Comparison of ENCODE assay signal across 15 mouse cellular contexts in genomic region chr5:110996835-110997539, GRCm38 (mm10).
DNase-seq lines count a peak whose midpoint lies in the region; ATAC-seq and TF ChIP-seq lines count a peak whose summit lies in the region.
"Had no signal": no experiment of that assay in that cellular context is flagged by ENCODE, and none has a peak within 500 bp of the region (broad histone marks: within the 10 kb centered on the region; RNA-seq: fewer than 3 reads in every experiment).

No protein-coding gene starts in this region.

- no peak overlapping the region for H3K9ac ChIP-seq in hindbrain, embryonic 15.5 days
- no peak overlapping the region for H3K9ac ChIP-seq in liver, postnatal 0 days (replicated peaks)

- H3K4me1 ChIP-seq in hindbrain, embryonic 15.5 days (replicated peaks): peaks cover 32% of the 10 kb centered on the region
- peaks cover 9% of the 10 kb centered on the region for H3K4me1 ChIP-seq in hindbrain, embryonic 10.5 days (replicated peaks)
- no peaks in the 10 kb centered on the region for H3K4me1 ChIP-seq in liver, postnatal 0 days (ENCODE audit: insufficient read depth)

- H3K27me3 ChIP-seq in hindbrain, embryonic 15.5 days: no peaks in the 10 kb centered on the region
- no peaks in the 10 kb centered on the region for H3K27me3 ChIP-seq in hindbrain, embryonic 10.5 days (ENCODE audit: insufficient read depth, poor library complexity, severe bottlenecking)
- no peaks in the 10 kb centered on the region for H3K27me3 ChIP-seq in liver, postnatal 0 days (ENCODE audit: insufficient read depth, low read length)

- H3K27ac ChIP-seq in hindbrain, embryonic 15.5 days (replicated peaks): peak overlapping the region; percentile 68
- no peak overlapping the region for H3K27ac ChIP-seq in hindbrain, embryonic 10.5 days
- H3K27ac ChIP-seq in liver, postnatal 0 days (ENCODE audit: low read depth): no peak overlapping the region

- 52% methylated on average over 13 of the region's 13 CpGs for WGBS in hindbrain, embryonic 15.5 days
- WGBS in hindbrain, embryonic 10.5 days: 89% methylated on average over 13 of the region's 13 CpGs
- 79% methylated on average over 13 of the region's 13 CpGs for WGBS in liver, postnatal 0 days (ENCODE audit: insufficient replicate concordance)

- TF ChIP-seq CTCF in liver, postnatal 0 days (IDR thresholded peaks at IDR 0.05; ENCODE audit: low read depth): no peak

- no peak overlapping the region for H3K4me3 ChIP-seq in hindbrain, embryonic 15.5 days
- no peak overlapping the region for H3K4me3 ChIP-seq in hindbrain, embryonic 10.5 days
- H3K4me3 ChIP-seq in liver, postnatal 0 days (ENCODE audit: low read depth, low read length): no peak overlapping the region
- H3K4me3 ChIP-seq: erythroblast, embryonic 14.5 days; megakaryocyte, embryonic 14.5 days had no signal

- no peak for TF ChIP-seq EP300 in liver, postnatal 0 days (IDR thresholded peaks at IDR 0.05; ENCODE audit: low read depth)

- H3K9me3 ChIP-seq in hindbrain, embryonic 15.5 days: no peaks in the 10 kb centered on the region
- no peaks in the 10 kb centered on the region for H3K9me3 ChIP-seq in hindbrain, embryonic 10.5 days
- no peaks in the 10 kb centered on the region for H3K9me3 ChIP-seq in liver, postnatal 0 days (ENCODE audit: low read length)
- H3K9me3 ChIP-seq: megakaryocyte, embryonic 14.5 days had no signal

- intact Hi-C loops in heart, postnatal 25 days (cut with DNase I): no loop called here

- DNase-seq in cerebellum, adult 9-10 months: peak; percentile 36
- no peak for DNase-seq in cerebellum, adult 9-11 months
- no peak for DNase-seq in hindbrain, embryonic 10.5 days (ENCODE audit: low spot score)
- peak; percentile 23 for DNase-seq in right cerebral cortex, postnatal 25 days
- DNase-seq in right cerebral cortex, postnatal 14 days: no peak
- DNase-seq in liver, postnatal 0 days: no peak
- no peak for DNase-seq in heart, postnatal 25 days (ENCODE audit: low spot score)
- DNase-seq: adrenal gland, postnatal 36 days; kidney, postnatal 36 days; lung, adult 18-20 months; thymus, adult 18-20 months had no signal

- ATAC-seq in hindbrain, embryonic 15.5 days (ENCODE audit: low FRiP score, low read depth): peak; percentile 65; the same call in 1 of the 2 replicates
- ATAC-seq in liver, postnatal 0 days: no peak
- ATAC-seq: intestine, embryonic 16.5 days had no signal

- no peaks in the 10 kb centered on the region for H3K36me3 ChIP-seq in hindbrain, embryonic 15.5 days
- no peaks in the 10 kb centered on the region for H3K36me3 ChIP-seq in hindbrain, embryonic 10.5 days
- no peaks in the 10 kb centered on the region for H3K36me3 ChIP-seq in liver, postnatal 0 days (replicated peaks; ENCODE audit: insufficient read depth, low read length)

- H3K4me2 ChIP-seq in hindbrain, embryonic 15.5 days: peak overlapping the region; percentile 20; the same call in 1 of the 2 replicates
- no peak overlapping the region for H3K4me2 ChIP-seq in liver, postnatal 0 days (ENCODE audit: low read depth, low read length)

Comparison
In these comparisons a context has a peak if more than half of its experiments do, and no peak if none do; other contexts are left out.
1. DNase-seq: peak in cerebellum, adult 9-10 months (single experiment) and right cerebral cortex, postnatal 25 days (single experiment); none in cerebellum, adult 9-11 months (single experiment), hindbrain, embryonic 10.5 days (single experiment), right cerebral cortex, postnatal 14 days (single experiment), liver, postnatal 0 days (single experiment) and heart, postnatal 25 days (single experiment).